ENCODE assay signal across 9 mouse cellular contexts in the genomic region with DNA sequence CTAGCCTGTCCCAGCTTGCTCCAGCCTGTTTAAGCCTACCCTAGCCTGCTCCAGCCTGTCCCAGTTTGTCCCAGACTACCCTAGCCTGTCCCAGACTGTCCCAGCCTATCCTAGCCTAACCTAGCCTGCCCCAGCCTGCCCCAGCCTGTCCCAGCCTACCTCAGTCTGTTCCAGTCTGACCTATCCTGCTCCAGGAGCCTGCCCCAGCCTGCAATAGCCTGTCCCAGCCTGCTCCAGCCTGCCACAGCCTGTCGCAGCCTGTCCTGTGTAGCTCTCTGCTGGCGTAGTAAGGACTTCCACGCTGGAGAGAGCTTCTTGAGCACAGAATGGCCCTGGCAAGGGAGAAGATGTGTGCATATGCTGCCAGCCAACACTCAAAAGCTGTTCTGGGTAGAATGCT.
DNase-seq lines count a peak whose midpoint lies in the region; ATAC-seq lines count a peak whose summit lies in the region.
"Had no signal": no experiment of that assay in that cellular context is flagged by ENCODE, and none has a peak within 500 bp of the region (broad histone marks: within the 10 kb centered on the region; RNA-seq: fewer than 3 reads in every experiment).

No protein-coding gene starts in this region.

- 0 out of 2 replicates have a peak overlapping the region, but pooled peaks have one; percentile 1 for H3K27ac ChIP-seq in forebrain, embryonic 10.5 days
- no peak overlapping the region for H3K27ac ChIP-seq in forebrain, embryonic 12.5 days
- peak overlapping the region; percentile 10 for H3K27ac ChIP-seq in embryonic facial prominence, embryonic 10.5 days (replicated peaks)
- H3K27ac ChIP-seq in liver, embryonic 12.5 days = no peak overlapping the region
- H3K27ac ChIP-seq: midbrain, embryonic 12.5 days had no signal

- peaks cover 5% of the 10 kb centered on the region for H3K4me1 ChIP-seq in forebrain, embryonic 10.5 days
- H3K4me1 ChIP-seq in forebrain, embryonic 12.5 days = 0 out of 2 replicates have a peak, but pooled peaks cover under 1% of the 10 kb centered on the region
- H3K4me1 ChIP-seq in embryonic facial prominence, embryonic 10.5 days = peaks cover 9% of the 10 kb centered on the region
- H3K4me1 ChIP-seq in liver, embryonic 12.5 days = no peaks in the 10 kb centered on the region

- DNase-seq in forebrain, embryonic 10.5 days (ENCODE audit: extremely low spot score, low spot score) = no peak
- DNase-seq in layer of hippocampus, adult 18-20 months (ENCODE audit: low spot score in 2 of 2) = peak; percentile 11 to 58
- DNase-seq in layer of hippocampus, postnatal 25 days (ENCODE audit: extremely low spot score in 1 of 2, low spot score in 1 of 2) = no peak
- peak; percentile 44 for DNase-seq in embryonic facial prominence, embryonic 10.5 days (ENCODE audit: low spot score)
- no peak for DNase-seq in thymus, postnatal 0 days (ENCODE audit: low spot score)
- DNase-seq in embryo, embryonic 11 days = no peak

- H3K9ac ChIP-seq in forebrain, embryonic 12.5 days = no peak overlapping the region
- H3K9ac ChIP-seq in liver, embryonic 12.5 days = no peak overlapping the region
- H3K9ac ChIP-seq: midbrain, embryonic 12.5 days had no signal

- no peaks in the 10 kb centered on the region for H3K27me3 ChIP-seq in forebrain, embryonic 10.5 days (ENCODE audit: poor library complexity, severe bottlenecking)
- H3K27me3 ChIP-seq in forebrain, embryonic 12.5 days = 0 out of 2 replicates have a peak, but pooled peaks cover 5% of the 10 kb centered on the region
- no peaks in the 10 kb centered on the region for H3K27me3 ChIP-seq in embryonic facial prominence, embryonic 10.5 days (replicated peaks; ENCODE audit: low read depth, poor library complexity, severe bottlenecking)
- H3K27me3 ChIP-seq in liver, embryonic 12.5 days (replicated peaks) = 0 out of 2 replicates have a peak, but pooled peaks cover 5% of the 10 kb centered on the region
- H3K27me3 ChIP-seq: midbrain, embryonic 12.5 days had no signal

- H3K9me3 ChIP-seq in forebrain, embryonic 10.5 days = no peaks in the 10 kb centered on the region
- H3K9me3 ChIP-seq in forebrain, embryonic 12.5 days = no peaks in the 10 kb centered on the region
- no peaks in the 10 kb centered on the region for H3K9me3 ChIP-seq in embryonic facial prominence, embryonic 10.5 days
- H3K9me3 ChIP-seq in liver, embryonic 12.5 days (replicated peaks) = no peaks in the 10 kb centered on the region
- H3K9me3 ChIP-seq: midbrain, embryonic 12.5 days had no signal

- no peak for ATAC-seq in forebrain, embryonic 12.5 days (ENCODE audit: low FRiP score)
- ATAC-seq in liver, embryonic 12.5 days = peak; percentile 47

- H3K4me2 ChIP-seq in forebrain, embryonic 12.5 days = no peak overlapping the region
- H3K4me2 ChIP-seq in liver, embryonic 12.5 days = no peak overlapping the region
- H3K4me2 ChIP-seq: midbrain, embryonic 12.5 days had no signal

- no peak overlapping the region for H3K4me3 ChIP-seq in forebrain, embryonic 10.5 days
- no peak overlapping the region for H3K4me3 ChIP-seq in forebrain, embryonic 12.5 days (replicated peaks)
- H3K4me3 ChIP-seq in embryonic facial prominence, embryonic 10.5 days = no peak overlapping the region
- H3K4me3 ChIP-seq in liver, embryonic 12.5 days = no peak overlapping the region
- H3K4me3 ChIP-seq: midbrain, embryonic 12.5 days had no signal

- no peaks in the 10 kb centered on the region for H3K36me3 ChIP-seq in forebrain, embryonic 10.5 days (replicated peaks)
- no peaks in the 10 kb centered on the region for H3K36me3 ChIP-seq in forebrain, embryonic 12.5 days (replicated peaks)
- H3K36me3 ChIP-seq in embryonic facial prominence, embryonic 10.5 days (replicated peaks) = no peaks in the 10 kb centered on the region
- no peaks in the 10 kb centered on the region for H3K36me3 ChIP-seq in liver, embryonic 12.5 days
- H3K36me3 ChIP-seq: midbrain, embryonic 12.5 days had no signal

- 68% methylated on average over 3 of the region's 3 CpGs for WGBS in forebrain, embryonic 10.5 days
- WGBS in forebrain, embryonic 12.5 days = 83% methylated on average over 3 of the region's 3 CpGs
- 72% methylated on average over 3 of the region's 3 CpGs for WGBS in embryonic facial prominence, embryonic 10.5 days
- 40% methylated on average over 3 of the region's 3 CpGs for WGBS in liver, embryonic 12.5 days (ENCODE audit: insufficient replicate concordance)

Comparison
In these comparisons a context has a peak if more than half of its experiments do, and no peak if none do; other contexts are left out.
1. DNase-seq: peak in layer of hippocampus, adult 18-20 months (2 of 2) and embryonic facial prominence, embryonic 10.5 days (single experiment); none in forebrain, embryonic 10.5 days (single experiment), layer of hippocampus, postnatal 25 days (0 of 2), thymus, postnatal 0 days (single experiment) and embryo, embryonic 11 days (single experiment).
2. H3K27ac ChIP-seq: peak in forebrain, embryonic 10.5 days (single experiment) and embryonic facial prominence, embryonic 10.5 days (single experiment); none in forebrain, embryonic 12.5 days (single experiment) and liver, embryonic 12.5 days (single experiment).